Mouse (Mus musculus): Measurements from ENCODE around the gene Antxr2. TPM values are rescaled to one million over a fixed set of nuclear protein-coding genes. Genes with fewer than 3 reads are reported as not detected.

Gene Antxr2
- total and polyA plus RNA-seq, 3 experiments: 3.6 to 4.0 (median 3.9) TPM

DNA sequence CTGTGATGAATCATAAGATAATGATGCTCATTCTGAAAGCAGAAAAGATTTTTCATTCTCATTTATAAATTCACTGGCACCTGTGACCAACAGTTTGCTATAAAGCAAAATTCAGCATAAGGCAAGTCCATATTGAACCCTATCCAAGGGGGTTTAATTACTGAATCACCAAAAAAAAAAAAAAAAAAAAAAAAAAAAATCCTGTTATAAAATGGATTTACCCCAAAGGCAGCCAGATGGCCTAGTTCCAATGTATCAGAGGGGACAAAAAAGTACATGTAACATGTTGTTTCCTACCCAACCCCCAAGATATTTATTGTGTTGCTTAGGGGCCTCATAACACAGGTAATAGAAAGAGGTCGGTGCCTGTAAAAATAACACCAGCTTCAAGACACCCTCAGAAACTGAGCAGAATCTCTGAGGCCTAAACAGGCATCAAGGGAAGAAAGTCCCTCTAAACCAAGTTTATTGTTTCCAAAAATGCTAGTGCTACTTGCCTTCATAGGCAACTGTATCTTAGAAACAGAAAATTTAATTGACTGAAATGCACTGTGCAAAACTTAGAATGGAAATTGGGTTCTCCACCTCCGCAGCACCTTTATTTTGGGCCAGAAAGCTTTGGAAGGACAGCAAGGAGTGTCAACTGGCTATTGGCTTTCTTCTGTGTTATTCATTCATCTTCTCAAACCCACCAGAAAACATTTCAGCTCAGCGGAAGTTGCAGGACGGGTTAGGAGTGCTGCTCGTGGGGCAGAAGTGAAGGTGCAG is 178.7 kb downstream of the Antxr2 start:
- TF ChIP-seq BHLHE40 (IDR thresholded peaks at IDR 0.05; ENCODE audit: low read depth, low read length) (no peak), CHD1 (IDR thresholded peaks at IDR 0.05; ENCODE audit: low read depth, low read length) (no peak), PAX5 (IDR thresholded peaks at IDR 0.05; ENCODE audit: low read length) (no peak)
- in situ Hi-C loops (cut with MboI; ENCODE audit: low pct_ligation_motif_present, low pct_unique_long_range_greater_than_20kb, low sequenced_read_pairs): no loop called here
- Histone ChIP-seq H3K9me3 (replicated peaks; ENCODE audit: low read length) (no peaks in the 10 kb centered on the region), H3K79me2 (replicated peaks; ENCODE audit: control insufficient read depth, extremely low read depth, insufficient read depth, poor library complexity, severe bottlenecking) (no peaks in the 10 kb centered on the region), H3K27ac (ENCODE audit: insufficient read depth, low read depth) (no peak overlapping the region), H3K9ac (ENCODE audit: insufficient read depth, low read depth) (no peak overlapping the region), H3K4me3 (replicated peaks in 1 of 3; ENCODE audit: low read depth in 2 of 3, low read length in 2 of 3, poor library complexity in 1 of 3) (no peak overlapping the region), H3K4me2 (ENCODE audit: insufficient read depth, low read depth, poor library complexity, severe bottlenecking) (no peak overlapping the region), H3K27me3 (replicated peaks) (no peaks in the 10 kb centered on the region), H3K36me3 (replicated peaks in 1 of 2; ENCODE audit: control insufficient read depth in 1 of 2, insufficient read depth in 1 of 2, low read length in 1 of 2) (no peaks in the 10 kb centered on the region), H3K4me1 (ENCODE audit: control insufficient read depth in 1 of 2, insufficient read depth in 2 of 2) (no peaks in the 10 kb centered on the region; a peak in 1 of 4 replicates)
- DNase-seq (ENCODE audit: extremely low read depth): no peak
- dilution Hi-C loops (cut with MboI; ENCODE audit: extremely low pct_ligation_motif_present, extremely low pct_unique_long_range_greater_than_20kb, low sequenced_read_pairs): no loop called here

DNA sequence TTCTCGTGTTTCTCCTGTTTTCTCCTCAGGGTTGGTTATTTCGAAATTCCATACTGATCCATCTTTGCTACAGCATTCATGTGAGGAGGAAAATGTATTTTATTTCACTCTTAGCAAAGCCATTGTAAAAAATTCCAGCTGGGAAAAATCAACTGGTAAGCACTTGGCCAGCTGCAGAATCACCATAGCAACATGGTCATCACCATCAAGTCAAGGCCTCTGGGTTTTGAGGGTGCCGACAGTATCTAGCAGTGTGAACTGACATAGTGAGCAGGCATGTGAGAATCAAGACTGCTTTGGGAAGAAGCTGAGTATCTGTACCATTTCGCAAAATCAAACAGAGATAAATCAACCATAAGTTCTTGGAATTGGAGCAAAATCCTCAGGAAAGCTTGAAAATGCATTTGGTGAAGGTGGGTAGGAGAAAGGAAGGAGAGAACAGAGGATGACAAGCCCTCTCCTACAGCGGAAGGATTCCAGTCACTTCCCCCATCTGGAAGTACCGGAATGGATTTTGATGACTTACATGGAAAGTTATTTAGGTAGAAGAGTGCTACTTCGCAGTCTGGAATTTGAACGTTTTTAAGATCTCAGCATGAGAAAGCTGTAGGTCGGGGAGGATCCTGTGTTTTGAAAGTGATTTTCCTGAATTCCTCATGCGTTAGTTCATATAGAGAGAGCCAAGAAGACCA is 183.5 kb downstream of the Antxr2 start:
- DNase-seq (ENCODE audit: extremely low read depth): no peak
- Histone ChIP-seq H3K9ac (ENCODE audit: insufficient read depth, low read depth) (no peak overlapping the region), H3K27ac (ENCODE audit: insufficient read depth, low read depth) (no peak overlapping the region), H3K9me3 (replicated peaks; ENCODE audit: low read length) (no peaks in the 10 kb centered on the region), H3K4me2 (ENCODE audit: insufficient read depth, low read depth, poor library complexity, severe bottlenecking) (no peak overlapping the region), H3K36me3 (replicated peaks in 1 of 2; ENCODE audit: control insufficient read depth in 1 of 2, insufficient read depth in 1 of 2, low read length in 1 of 2) (no peaks in the 10 kb centered on the region), H3K4me1 (ENCODE audit: control insufficient read depth in 1 of 2, insufficient read depth in 2 of 2) (no peaks in the 10 kb centered on the region; a peak in 2 of 4 replicates), H3K79me2 (replicated peaks; ENCODE audit: control insufficient read depth, extremely low read depth, insufficient read depth, poor library complexity, severe bottlenecking) (no peaks in the 10 kb centered on the region), H3K4me3 (replicated peaks in 1 of 3; ENCODE audit: low read depth in 2 of 3, low read length in 2 of 3, poor library complexity in 1 of 3) (no peak overlapping the region), H3K27me3 (replicated peaks) (no peaks in the 10 kb centered on the region)
- TF ChIP-seq MAFK (IDR thresholded peaks at IDR 0.05; ENCODE audit: insufficient replicate concordance, low read length) (no peak), ZMIZ1 (IDR thresholded peaks at IDR 0.05; ENCODE audit: low read depth, low read length) (no peak), NELFE (IDR thresholded peaks at IDR 0.05; ENCODE audit: low read depth, low read length) (no peak), PAX5 (IDR thresholded peaks at IDR 0.05; ENCODE audit: low read length) (no peak), RCOR1 (conservative IDR thresholded peaks at IDR 0.05; ENCODE audit: low read depth, low read length) (no peak), MAX (IDR thresholded peaks at IDR 0.05; ENCODE audit: low read length) (no peak), EP300 (IDR thresholded peaks at IDR 0.05; ENCODE audit: low read length) (no peak), ETS1 (conservative IDR thresholded peaks at IDR 0.05; ENCODE audit: low read depth, low read length) (no peak), BHLHE40 (IDR thresholded peaks at IDR 0.05; ENCODE audit: low read depth, low read length) (no peak), TCF12 (IDR thresholded peaks at IDR 0.05; ENCODE audit: low read depth, low read length) (no peak), CHD1 (IDR thresholded peaks at IDR 0.05; ENCODE audit: low read depth, low read length) (no peak), ZNF384 (IDR thresholded peaks at IDR 0.05; ENCODE audit: low read depth, low read length) (no peak), JUN (IDR thresholded peaks at IDR 0.05; ENCODE audit: insufficient read depth, low read depth, low read length) (no peak), JUND (conservative IDR thresholded peaks at IDR 0.05; ENCODE audit: low read depth, low read length) (no peak), ZKSCAN1 (IDR thresholded peaks at IDR 0.05; ENCODE audit: borderline replicate concordance, low read depth, low read length) (no peak), SMC3 (IDR thresholded peaks at IDR 0.05; ENCODE audit: low read depth, low read length) (no peak)
- dilution Hi-C loops (cut with MboI; ENCODE audit: extremely low pct_ligation_motif_present, extremely low pct_unique_long_range_greater_than_20kb, low sequenced_read_pairs): no loop called here
- in situ Hi-C loops (cut with MboI; ENCODE audit: low pct_ligation_motif_present, low pct_unique_long_range_greater_than_20kb, low sequenced_read_pairs): no loop called here

All from CH12.LX (cell line).